Mouse (Mus musculus) C2C12 (cell line): ENCODE measurements around the gene Parg. TPM values are rescaled to one million over a fixed set of nuclear protein-coding genes. Genes with fewer than 3 reads are reported as not detected.

Experiments used
- H3K27me3 ChIP-seq: one replicate; pipeline ENCODE4 v1.6.1; 2011; ENCODE audit not compliant: control insufficient read depth, insufficient read depth, insufficient read length
- H3K36me3 ChIP-seq: one replicate; pipeline ENCODE4 v1.6.1; 2011; ENCODE audit not compliant: control insufficient read depth, insufficient read depth
- H3K4me3 ChIP-seq: one replicate; pipeline ENCODE4 v1.5.1; 2011; ENCODE audit warnings: mild to moderate bottlenecking, control low read depth; ENCODE audit not compliant: poor library complexity, insufficient read depth, severe bottlenecking
- H3K79me2 ChIP-seq: one replicate; pipeline ENCODE4 v1.6.1; 2011; ENCODE audit not compliant: control insufficient read depth, insufficient read depth
- H3K79me3 ChIP-seq: one replicate; pipeline ENCODE4 v1.6.1; 2011; ENCODE audit warnings: low read depth, control low read depth
- H3ac ChIP-seq: one replicate; pipeline ENCODE3; 2011; ENCODE audit warnings: low read depth; ENCODE audit not compliant: control insufficient read depth, insufficient read length
- CEBPB ChIP-seq: IDR thresholded peaks from one replicate; pipeline ENCODE4 v1.6.1; 2011; ENCODE audit warnings: low read depth, mild to moderate bottlenecking, control low read depth, moderate library complexity
- CTCF ChIP-seq: IDR thresholded peaks from one replicate; pipeline ENCODE4 v1.5.1; 2011; ENCODE audit not compliant: control insufficient read depth, insufficient read depth, insufficient read length
- FOSL1 ChIP-seq: IDR thresholded peaks from one replicate; pipeline ENCODE4 v1.8.0; 2011; ENCODE audit warnings: mild to moderate bottlenecking, low read length; ENCODE audit not compliant: poor library complexity, insufficient read depth, severe bottlenecking
- MAX ChIP-seq: IDR thresholded peaks from one replicate; pipeline ENCODE4 v1.6.1; 2011; ENCODE audit warnings: mild to moderate bottlenecking, control low read depth
- MYOD1 ChIP-seq: IDR thresholded peaks from one replicate; pipeline ENCODE4 v1.6.1; 2011; ENCODE audit warnings: low read depth; ENCODE audit not compliant: control insufficient read depth, insufficient read length
- MYOG ChIP-seq: IDR thresholded peaks from one replicate; pipeline ENCODE4 v1.6.1; 2011; ENCODE audit not compliant: control insufficient read depth, insufficient read length; ENCODE audit errors: extremely low read depth
- USF1 ChIP-seq: IDR thresholded peaks from one replicate; pipeline ENCODE4 v1.6.1; 2011; ENCODE audit warnings: low read depth, mild to moderate bottlenecking, control low read depth, moderate library complexity
- polyA plus RNA-seq: library from polyadenylated mRNA; unstranded; fragments of >200 nt; fragmentation: generic; extraction: Trizol; gene quantifications from one replicate; pipeline ENCODE4 v1.2.1, GENCODE M21; 2012; ENCODE audit warnings: missing spikeins

The Parg gene
- polyA plus RNA-seq, 1 experiment: 8.3 TPM

- TF ChIP-seq USF1: no peak
- no peak for TF ChIP-seq CEBPB
- TF ChIP-seq MYOD1: no peak
- TF ChIP-seq MYOG: no peak
- no peak for TF ChIP-seq FOSL1
- no peak for TF ChIP-seq MAX
- TF ChIP-seq CTCF: no peak
- Histone ChIP-seq H3K4me3 (peak within 1 kb of the TSS; percentile 74), H3K27me3 (no peaks in the 10 kb centered on the region), H3ac (peak within 1 kb of the TSS; percentile 60), H3K36me3 (no peaks in the 10 kb centered on the region), H3K79me2 (peaks cover 49% of the 10 kb centered on the region), H3K79me3 (peaks cover 41% of the 10 kb centered on the region)
These were observed 42.0 kb upstream of the Parg start, which contains the start of gene Ncoa4 for GRCm38 (mm10) chr14:32159690-32160246. TSS of gene Ncoa4 (plus strand) at chr14:32159865.

GRCm38 (mm10) chr14:32160563-32160962, 41.2 kb upstream of the Parg start:
- Histone ChIP-seq H3K36me3 (no peaks in the 10 kb centered on the region), H3K27me3 (no peaks in the 10 kb centered on the region), H3K79me3 (peaks cover 46% of the 10 kb centered on the region), H3ac (peak overlapping the region; percentile 60), H3K4me3 (peak overlapping the region; percentile 74), H3K79me2 (peaks cover 57% of the 10 kb centered on the region)
- no peak for TF ChIP-seq CTCF
- no peak for TF ChIP-seq MAX
- TF ChIP-seq FOSL1: no peak
- TF ChIP-seq USF1: no peak
- no peak for TF ChIP-seq CEBPB
- TF ChIP-seq MYOD1: no peak
- TF ChIP-seq MYOG: no peak

DNA sequence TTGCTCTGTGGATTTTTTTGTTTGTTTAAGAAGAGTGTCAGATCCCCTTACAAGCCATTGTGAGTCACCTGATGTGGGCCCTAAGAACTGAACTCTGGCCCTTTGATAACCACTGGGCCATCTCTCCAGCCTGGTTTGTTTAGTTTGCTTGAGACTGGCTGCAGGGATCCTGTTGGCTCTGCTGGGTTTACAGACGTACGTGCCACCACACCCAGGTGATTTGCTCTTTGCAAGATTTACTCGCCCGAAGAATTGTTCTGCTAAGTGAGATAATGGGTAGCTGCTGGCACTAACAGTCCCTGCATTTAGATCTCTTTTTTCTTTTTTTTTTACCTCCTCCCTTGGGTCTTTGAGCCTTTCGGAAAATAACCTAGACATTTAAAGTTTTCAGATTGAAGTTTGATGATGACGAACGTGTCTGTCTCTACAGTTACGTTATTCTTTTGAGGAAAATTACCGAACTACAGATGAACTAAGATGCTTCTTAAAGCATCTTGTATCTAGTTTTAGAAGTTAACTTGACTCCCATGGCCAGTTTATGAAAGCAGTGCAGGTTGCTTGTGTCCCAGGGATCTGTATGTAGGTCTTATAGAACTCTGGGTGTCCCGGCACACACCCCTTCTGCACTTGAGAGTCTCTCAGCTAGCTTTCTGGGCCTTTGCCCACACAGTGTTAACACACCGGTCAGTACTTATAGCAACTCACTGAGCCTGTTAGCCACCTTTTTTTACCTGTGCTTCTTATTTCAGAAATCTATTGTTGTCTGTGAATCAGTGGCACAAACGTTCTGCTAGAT, 40.5 kb upstream of the Parg start:
- Histone ChIP-seq H3ac (no peak overlapping the region), H3K27me3 (no peaks in the 10 kb centered on the region), H3K79me3 (peaks cover 50% of the 10 kb centered on the region), H3K4me3 (peak overlapping the region; percentile 74), H3K36me3 (no peaks in the 10 kb centered on the region), H3K79me2 (peaks cover 64% of the 10 kb centered on the region)
- TF ChIP-seq MAX (no peak), CTCF (no peak), CEBPB (no peak), MYOD1 (no peak), FOSL1 (no peak), MYOG (no peak), USF1 (no peak)

GRCm38 (mm10) chr14:32162231-32162630, 39.5 kb upstream of the Parg start:
- H3K79me2 ChIP-seq: peaks cover 73% of the 10 kb centered on the region
- TF ChIP-seq USF1 (no peak), MAX (no peak), CEBPB (no peak), FOSL1 (no peak), MYOD1 (no peak), MYOG (no peak), CTCF (no peak)
- peaks cover 56% of the 10 kb centered on the region for H3K79me3 ChIP-seq
- no peaks in the 10 kb centered on the region for H3K36me3 ChIP-seq
- no peaks in the 10 kb centered on the region for H3K27me3 ChIP-seq
- no peak overlapping the region for H3K4me3 ChIP-seq
- H3ac ChIP-seq: no peak overlapping the region

DNA sequence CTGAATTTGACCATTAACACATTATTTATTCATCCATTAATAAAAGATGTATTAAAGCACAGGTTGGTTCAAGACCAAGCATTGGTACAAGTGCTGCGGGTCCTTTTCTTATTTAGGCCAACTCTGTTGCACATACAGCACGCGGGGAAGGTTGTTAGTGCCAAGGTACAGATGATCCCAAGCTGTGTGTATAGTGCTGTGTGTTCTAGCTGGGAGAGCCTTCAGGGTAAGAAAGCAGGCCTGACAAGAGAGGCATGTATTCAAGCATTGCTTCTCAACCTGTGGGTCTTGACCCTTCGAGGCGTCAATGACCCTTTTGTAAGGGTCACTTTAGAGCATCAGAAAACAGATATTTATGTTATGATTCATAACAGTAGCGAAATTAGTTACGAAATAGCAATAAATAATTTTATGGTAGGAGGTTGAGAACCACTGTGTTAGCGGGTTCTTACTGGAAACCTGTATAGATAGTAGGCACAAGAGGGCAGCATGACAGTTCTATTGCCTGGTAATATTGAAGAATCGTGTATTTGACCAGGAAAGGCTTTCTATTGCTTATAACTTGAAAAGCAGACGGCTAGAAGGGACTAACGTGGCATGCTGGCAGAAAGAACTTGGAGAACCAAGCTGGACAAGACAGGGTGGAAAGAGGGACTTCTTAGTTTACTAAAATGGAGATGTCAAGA, 38.4 kb upstream of the Parg start:
- peaks cover 84% of the 10 kb centered on the region for H3K79me2 ChIP-seq
- peaks cover 66% of the 10 kb centered on the region for H3K79me3 ChIP-seq
- H3K4me3 ChIP-seq: no peak overlapping the region
- TF ChIP-seq CTCF (no peak), CEBPB (no peak)
- H3K27me3 ChIP-seq: no peaks in the 10 kb centered on the region
- H3K36me3 ChIP-seq: no peaks in the 10 kb centered on the region
- H3ac ChIP-seq: no peak overlapping the region
